ENCODE assay signal across 16 mouse cellular contexts in genomic region chr9:64783511-64783910, GRCm38 (mm10).
"Had no signal": no experiment of that assay in that cellular context is flagged by ENCODE, and none has a peak within 500 bp of the region (broad histone marks: within the 10 kb centered on the region; RNA-seq: fewer than 3 reads in every experiment).

No protein-coding gene starts in this region.

- H3K9ac ChIP-seq: neural tube, embryonic 12.5 days; neural tube, embryonic 13.5 days; neural tube, embryonic 15.5 days; stomach, embryonic 15.5 days had no signal

- H3K9me3 ChIP-seq: neural tube, embryonic 12.5 days; neural tube, embryonic 13.5 days; neural tube, embryonic 15.5 days; stomach, embryonic 15.5 days had no signal

- H3K36me3 ChIP-seq: neural tube, embryonic 12.5 days; neural tube, embryonic 13.5 days; neural tube, embryonic 15.5 days; stomach, embryonic 15.5 days had no signal

- H3K4me3 ChIP-seq: neural tube, embryonic 12.5 days; neural tube, embryonic 13.5 days; neural tube, embryonic 15.5 days; stomach, embryonic 15.5 days had no signal

- H3K27ac ChIP-seq: neural tube, embryonic 12.5 days; neural tube, embryonic 13.5 days; neural tube, embryonic 15.5 days; stomach, embryonic 15.5 days; stomach, postnatal 0 days had no signal

- DNase-seq: right cerebral cortex, adult 18-20 months; right cerebral cortex, postnatal 14 days; right cerebral cortex, postnatal 25 days; right cerebral cortex, postnatal 4 days; spleen, adult 18-20 months; thymus, adult 18-20 months; thymus, adult 2 months; thymus, postnatal 14 days; thymus, postnatal 25 days; thymus, postnatal 36 days; thymus, postnatal 4 days had no signal

- H3K4me1 ChIP-seq: neural tube, embryonic 12.5 days; neural tube, embryonic 13.5 days; stomach, embryonic 15.5 days had no signal

- H3K4me2 ChIP-seq: neural tube, embryonic 12.5 days; neural tube, embryonic 13.5 days; neural tube, embryonic 15.5 days; stomach, embryonic 15.5 days had no signal

- H3K27me3 ChIP-seq: neural tube, embryonic 12.5 days; neural tube, embryonic 13.5 days; neural tube, embryonic 15.5 days; stomach, embryonic 15.5 days had no signal
